Mouse (Mus musculus): ENCODE measurements around the gene Sox2. TPM values are rescaled to one million over a fixed set of nuclear protein-coding genes. Genes with fewer than 3 reads are reported as not detected.

Sox2 gene
- polyA plus RNA-seq, 1 experiment from 2014 or later = not detected

DNA sequence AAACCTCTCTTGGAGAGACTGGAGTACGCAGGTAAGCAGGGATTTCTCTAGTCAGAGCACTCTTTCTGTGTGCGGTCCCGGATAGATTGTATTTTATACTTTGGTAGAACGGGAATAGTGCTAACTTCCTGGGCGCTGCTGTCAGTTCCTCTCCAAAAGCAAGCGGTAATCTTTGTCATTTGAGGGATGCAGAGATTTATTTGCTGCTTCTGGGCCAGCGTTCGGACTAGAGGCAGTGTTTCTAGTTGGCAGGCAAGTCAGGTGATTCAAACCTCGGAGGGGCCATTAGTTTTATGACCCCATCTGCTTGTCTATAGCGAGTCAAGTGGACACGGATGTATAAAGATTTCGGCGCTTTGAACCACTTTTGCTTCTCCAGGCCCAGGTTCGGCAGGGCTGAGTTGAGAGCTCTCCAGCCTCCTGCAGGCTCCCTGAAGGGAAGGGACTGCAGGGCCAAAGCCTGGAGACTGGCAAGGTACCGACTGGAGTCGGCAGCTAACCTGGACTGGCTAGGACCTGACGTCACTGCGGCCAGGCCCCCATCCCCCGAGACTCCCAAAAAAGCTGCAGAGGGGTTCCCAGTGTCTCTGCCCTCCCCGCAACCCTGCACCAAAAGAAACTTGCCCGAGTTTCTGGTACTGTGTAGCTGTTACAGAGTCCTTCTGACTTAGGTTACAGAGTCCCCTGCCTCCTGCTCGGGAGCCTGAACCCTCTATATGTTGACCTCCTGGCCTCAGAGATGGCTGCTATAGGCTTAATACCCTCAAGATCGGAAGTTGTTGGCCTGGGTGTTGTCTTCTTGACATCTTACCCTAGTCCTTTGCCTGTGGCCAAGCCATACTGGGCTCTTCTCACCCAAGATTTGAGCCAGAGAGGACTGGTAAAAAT lies 6.9 kb downstream of the Sox2 start:
- ATAC-seq (ENCODE audit: low read depth) = no peak
- Histone ChIP-seq H3K27ac (ENCODE audit: low read length) (no peak overlapping the region), H3K4me1 (ENCODE audit: control insufficient read depth, low read depth, low read length) (no peaks in the 10 kb centered on the region), H3K4me2 (ENCODE audit: low read depth, low read length) (no peak overlapping the region), H3K4me3 (ENCODE audit: low read depth, low read length) (no peak overlapping the region), H3K9me3 (replicated peaks; ENCODE audit: control insufficient read depth, low read length) (no peaks in the 10 kb centered on the region), H3K27me3 (ENCODE audit: control insufficient read depth, insufficient read depth, low read depth, low read length) (peaks cover 96% of the 10 kb centered on the region), H3K9ac (ENCODE audit: low read depth, low read length) (no peak overlapping the region), H3K36me3 (ENCODE audit: control insufficient read depth, insufficient read depth) (no peaks in the 10 kb centered on the region)
- 5% methylated on average over 23 of the region's 23 CpGs for WGBS (ENCODE audit: insufficient replicate concordance)

DNA sequence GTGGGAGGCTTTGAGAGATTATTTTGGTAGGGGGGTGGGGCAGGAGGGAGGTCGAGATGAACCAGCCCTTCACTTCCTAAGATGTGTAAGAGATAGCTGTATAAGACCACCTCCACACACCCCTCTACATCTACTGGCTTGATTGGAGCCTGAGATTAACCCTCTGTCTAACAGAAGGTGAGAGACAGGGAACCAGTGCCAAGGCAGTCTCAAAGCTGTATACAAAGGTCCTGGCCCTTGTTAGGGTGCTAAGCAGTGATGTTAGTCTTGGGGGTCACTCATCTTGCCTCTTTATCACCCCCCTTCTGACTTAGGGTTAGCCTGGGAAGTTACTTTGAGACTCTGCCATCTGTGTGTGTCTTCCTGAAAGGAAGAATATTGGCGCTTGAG lies 7.5 kb downstream of the Sox2 start:
- H3K9ac ChIP-seq (ENCODE audit: low read depth, low read length) = no peak overlapping the region
- peaks cover 98% of the 10 kb centered on the region for H3K27me3 ChIP-seq (ENCODE audit: control insufficient read depth, insufficient read depth, low read depth, low read length)
- H3K36me3 ChIP-seq (ENCODE audit: control insufficient read depth, insufficient read depth) = no peaks in the 10 kb centered on the region
- H3K27ac ChIP-seq (ENCODE audit: low read length) = no peak overlapping the region
- no peaks in the 10 kb centered on the region for H3K4me1 ChIP-seq (ENCODE audit: control insufficient read depth, low read depth, low read length)
- no peaks in the 10 kb centered on the region for H3K9me3 ChIP-seq (replicated peaks; ENCODE audit: control insufficient read depth, low read length)
- no peak overlapping the region for H3K4me2 ChIP-seq (ENCODE audit: low read depth, low read length)
- WGBS (ENCODE audit: insufficient replicate concordance) = 16% methylated on average over 2 of the region's 2 CpGs
- ATAC-seq (ENCODE audit: low read depth) = no peak
- H3K4me3 ChIP-seq (ENCODE audit: low read depth, low read length) = no peak overlapping the region

DNA sequence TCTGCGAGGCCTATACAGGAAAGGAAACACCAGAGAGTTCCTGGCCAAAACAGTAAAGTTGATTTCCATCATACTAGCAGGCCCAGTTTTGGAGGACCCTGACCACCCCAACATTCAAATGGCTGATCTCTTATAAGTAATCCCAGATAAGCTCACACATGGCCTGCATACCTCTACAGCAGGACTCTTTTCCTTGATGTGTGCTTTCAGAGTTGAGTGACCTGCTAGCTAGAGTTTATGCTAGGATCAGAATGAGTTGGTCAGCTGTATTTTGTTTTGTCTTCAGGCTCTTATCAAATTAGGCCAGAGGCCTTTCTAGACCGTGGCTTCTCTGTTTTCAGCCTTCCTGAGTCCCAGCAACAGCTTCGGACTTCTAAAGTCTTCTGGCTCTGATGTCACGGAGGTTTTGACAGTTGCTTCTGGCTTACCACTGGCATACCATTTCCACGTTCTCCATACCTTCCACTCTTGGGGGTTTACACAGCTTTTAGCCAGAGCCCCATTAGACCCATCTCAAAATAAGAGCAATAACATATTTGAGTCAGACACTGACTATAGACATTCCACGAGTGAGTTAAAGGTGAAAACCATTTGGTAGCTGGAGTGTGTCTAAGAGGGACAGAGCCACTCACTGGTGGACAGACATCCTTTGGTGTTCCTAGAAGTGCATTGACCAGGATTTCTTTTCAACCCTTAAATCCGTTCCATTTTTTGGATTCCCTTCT lies 8.2 kb downstream of the Sox2 start:
- Histone ChIP-seq H3K4me2 (ENCODE audit: low read depth, low read length) (no peak overlapping the region), H3K4me3 (ENCODE audit: low read depth, low read length) (no peak overlapping the region), H3K9ac (ENCODE audit: low read depth, low read length) (no peak overlapping the region), H3K27me3 (ENCODE audit: control insufficient read depth, insufficient read depth, low read depth, low read length) (peaks cover 98% of the 10 kb centered on the region), H3K36me3 (ENCODE audit: control insufficient read depth, insufficient read depth) (no peaks in the 10 kb centered on the region), H3K9me3 (replicated peaks; ENCODE audit: control insufficient read depth, low read length) (no peaks in the 10 kb centered on the region), H3K4me1 (ENCODE audit: control insufficient read depth, low read depth, low read length) (no peaks in the 10 kb centered on the region), H3K27ac (ENCODE audit: low read length) (no peak overlapping the region)
- 32% methylated on average over 7 of the region's 7 CpGs for WGBS (ENCODE audit: insufficient replicate concordance)
- ATAC-seq (ENCODE audit: low read depth) = no peak

DNA sequence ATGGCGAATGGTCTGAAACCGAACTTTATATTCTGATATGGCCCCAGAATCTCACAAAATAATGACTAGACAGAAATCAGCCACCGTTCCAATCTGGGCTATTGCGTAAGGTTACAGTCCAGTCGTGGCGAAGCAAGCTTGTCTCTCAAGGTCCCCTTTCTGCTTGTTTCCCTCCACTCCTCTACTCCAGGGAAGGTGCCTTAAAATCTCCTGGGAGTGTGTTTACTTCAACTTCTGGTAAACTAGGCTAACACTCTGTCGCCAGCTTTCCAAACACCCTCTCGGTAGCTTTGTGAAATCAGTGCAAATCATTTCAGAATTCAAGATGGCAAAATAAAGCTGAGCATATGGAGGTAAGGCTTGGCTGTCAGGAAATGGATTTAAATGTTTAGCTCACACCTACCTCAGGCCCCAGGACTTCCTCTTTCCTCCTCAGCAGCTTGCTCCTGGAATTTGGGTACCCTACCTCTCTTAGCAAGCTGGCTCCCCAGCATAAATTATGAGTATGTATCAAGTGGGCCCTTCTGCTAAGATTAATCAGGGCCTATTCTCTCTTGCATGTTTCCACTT lies 8.8 kb downstream of the Sox2 start:
- Histone ChIP-seq H3K27me3 (ENCODE audit: control insufficient read depth, insufficient read depth, low read depth, low read length) (peaks cover 98% of the 10 kb centered on the region), H3K9me3 (replicated peaks; ENCODE audit: control insufficient read depth, low read length) (no peaks in the 10 kb centered on the region)

DNA sequence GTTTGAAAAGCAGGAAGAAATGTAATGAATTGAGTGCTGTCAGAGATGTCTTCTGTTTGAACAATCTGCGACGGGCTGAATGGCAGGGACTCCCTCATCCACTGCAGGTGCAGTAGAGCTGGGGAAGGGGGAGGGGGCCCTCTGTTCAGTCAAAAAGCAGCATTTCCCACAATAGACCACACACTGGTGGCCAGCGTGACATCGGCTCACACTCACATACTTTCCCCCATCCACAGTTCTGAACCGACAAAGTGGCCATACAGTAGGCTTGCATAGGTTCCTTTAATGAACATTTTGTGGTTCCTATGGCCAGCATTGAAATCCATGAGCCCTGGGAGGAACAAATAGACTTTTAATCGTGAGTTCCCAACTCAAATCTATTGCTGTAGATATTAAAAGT lies 9.7 kb downstream of the Sox2 start:
- H3K36me3 ChIP-seq (ENCODE audit: control insufficient read depth, insufficient read depth) = no peaks in the 10 kb centered on the region
- no peak overlapping the region for H3K4me2 ChIP-seq (ENCODE audit: low read depth, low read length)
- H3K9me3 ChIP-seq (replicated peaks; ENCODE audit: control insufficient read depth, low read length) = no peaks in the 10 kb centered on the region
- WGBS (ENCODE audit: insufficient replicate concordance) = 9% methylated on average over 6 of the region's 6 CpGs
- no peak overlapping the region for H3K4me3 ChIP-seq (ENCODE audit: low read depth, low read length)
- peaks cover 4% of the 10 kb centered on the region for H3K4me1 ChIP-seq (ENCODE audit: control insufficient read depth, low read depth, low read length)
- no peak overlapping the region for H3K9ac ChIP-seq (ENCODE audit: low read depth, low read length)
- H3K27ac ChIP-seq (ENCODE audit: low read length) = no peak overlapping the region
- peaks cover 99% of the 10 kb centered on the region for H3K27me3 ChIP-seq (ENCODE audit: control insufficient read depth, insufficient read depth, low read depth, low read length)
- ATAC-seq (ENCODE audit: low read depth) = no peak

More for the DNA sequence above, 8.8 kb downstream of the Sox2 start:
- H3K9ac ChIP-seq (ENCODE audit: low read depth, low read length) = no peak overlapping the region
- no peaks in the 10 kb centered on the region for H3K36me3 ChIP-seq (ENCODE audit: control insufficient read depth, insufficient read depth)
- no peak for ATAC-seq (ENCODE audit: low read depth)
- H3K4me2 ChIP-seq (ENCODE audit: low read depth, low read length) = no peak overlapping the region
- WGBS (ENCODE audit: insufficient replicate concordance) = 29% methylated on average over 8 of the region's 8 CpGs
- H3K27ac ChIP-seq (ENCODE audit: low read length) = no peak overlapping the region
- H3K4me1 ChIP-seq (ENCODE audit: control insufficient read depth, low read depth, low read length) = peaks cover 4% of the 10 kb centered on the region
- H3K4me3 ChIP-seq (ENCODE audit: low read depth, low read length) = no peak overlapping the region

DNA sequence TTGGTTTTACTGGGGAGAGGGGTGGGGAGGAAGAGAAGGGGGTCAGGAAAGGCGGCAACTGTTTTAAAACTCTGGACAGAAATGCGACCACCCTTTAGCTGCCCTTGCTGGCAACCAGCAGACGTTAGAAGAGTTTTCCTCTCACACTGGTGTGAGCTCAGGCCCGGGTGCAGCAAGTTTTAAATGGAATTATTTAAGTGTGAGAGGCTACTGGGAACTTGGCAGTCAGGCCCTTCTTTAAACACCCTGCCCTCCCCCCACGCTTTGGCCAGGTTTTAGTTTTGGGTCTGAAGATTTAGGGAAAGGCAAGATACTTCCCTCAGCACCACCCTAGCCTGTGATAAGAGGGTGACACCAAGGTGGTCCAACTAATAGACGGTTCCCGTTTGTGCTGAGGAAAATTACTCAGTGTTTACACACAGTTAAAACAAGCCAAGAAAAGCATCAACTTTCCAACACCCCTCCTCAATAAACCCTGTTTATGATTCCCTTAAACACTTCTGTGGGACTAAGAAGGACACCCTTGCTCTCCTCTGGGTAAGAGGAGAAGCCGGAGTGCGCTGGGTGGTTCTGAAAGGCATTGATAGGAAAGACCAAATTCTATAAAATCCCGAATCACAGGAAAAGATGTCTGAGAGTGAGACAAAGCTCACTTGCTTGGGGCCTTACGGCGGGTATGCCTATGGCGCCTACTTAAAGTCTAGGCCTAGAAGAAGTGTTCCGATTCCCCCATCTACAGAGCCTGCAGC lies 10.5 kb downstream of the Sox2 start:
- Histone ChIP-seq H3K27me3 (ENCODE audit: control insufficient read depth, insufficient read depth, low read depth, low read length) (peaks cover 97% of the 10 kb centered on the region), H3K27ac (ENCODE audit: low read length) (no peak overlapping the region), H3K4me3 (ENCODE audit: low read depth, low read length) (no peak overlapping the region), H3K4me2 (ENCODE audit: low read depth, low read length) (no peak overlapping the region), H3K9me3 (replicated peaks; ENCODE audit: control insufficient read depth, low read length) (no peaks in the 10 kb centered on the region), H3K4me1 (ENCODE audit: control insufficient read depth, low read depth, low read length) (peaks cover 4% of the 10 kb centered on the region), H3K36me3 (ENCODE audit: control insufficient read depth, insufficient read depth) (no peaks in the 10 kb centered on the region), H3K9ac (ENCODE audit: low read depth, low read length) (no peak overlapping the region)
- 4% methylated on average over 14 of the region's 14 CpGs for WGBS (ENCODE audit: insufficient replicate concordance)
- ATAC-seq (ENCODE audit: low read depth) = no peak

DNA sequence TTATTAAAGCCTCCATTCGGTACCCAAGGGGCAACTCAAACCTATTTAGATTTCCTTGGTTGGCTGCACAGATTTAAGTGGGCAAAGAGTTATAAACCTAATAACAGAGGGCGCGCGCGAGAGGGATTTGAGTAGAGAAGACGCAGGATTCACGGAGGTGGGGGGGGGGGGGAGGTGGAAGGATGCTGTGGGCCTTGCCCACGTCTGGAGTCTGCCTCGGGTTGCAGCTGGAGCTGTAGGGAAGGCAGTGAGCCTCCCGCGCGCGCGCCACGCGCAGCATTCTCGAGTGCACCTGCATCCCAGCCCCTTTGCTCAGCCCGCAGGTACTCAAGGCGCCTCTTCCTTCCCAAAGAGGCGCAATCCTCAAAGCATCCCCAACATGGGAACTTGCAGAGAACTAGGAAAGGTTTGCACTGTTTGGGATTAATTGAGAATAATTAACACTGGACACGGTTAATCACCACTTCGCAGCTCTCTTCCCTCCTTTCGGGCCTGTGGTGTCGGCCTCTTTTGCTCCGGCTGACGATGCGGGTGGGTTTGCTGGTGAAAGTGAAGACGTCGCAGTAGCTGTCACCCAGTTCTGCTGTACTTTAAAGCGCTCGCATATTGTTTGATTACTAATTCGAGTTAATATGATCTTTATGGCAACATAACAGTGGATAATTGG lies 11.3 kb downstream of the Sox2 start:
- WGBS (ENCODE audit: insufficient replicate concordance) = 1% methylated on average over 32 of the region's 32 CpGs
- Histone ChIP-seq H3K4me3 (ENCODE audit: low read depth, low read length) (no peak overlapping the region), H3K9me3 (replicated peaks; ENCODE audit: control insufficient read depth, low read length) (no peaks in the 10 kb centered on the region), H3K36me3 (ENCODE audit: control insufficient read depth, insufficient read depth) (no peaks in the 10 kb centered on the region), H3K9ac (ENCODE audit: low read depth, low read length) (no peak overlapping the region), H3K4me1 (ENCODE audit: control insufficient read depth, low read depth, low read length) (peaks cover 4% of the 10 kb centered on the region), H3K27ac (ENCODE audit: low read length) (no peak overlapping the region), H3K27me3 (ENCODE audit: control insufficient read depth, insufficient read depth, low read depth, low read length) (peaks cover 97% of the 10 kb centered on the region), H3K4me2 (ENCODE audit: low read depth, low read length) (no peak overlapping the region)
- ATAC-seq (ENCODE audit: low read depth) = no peak

DNA sequence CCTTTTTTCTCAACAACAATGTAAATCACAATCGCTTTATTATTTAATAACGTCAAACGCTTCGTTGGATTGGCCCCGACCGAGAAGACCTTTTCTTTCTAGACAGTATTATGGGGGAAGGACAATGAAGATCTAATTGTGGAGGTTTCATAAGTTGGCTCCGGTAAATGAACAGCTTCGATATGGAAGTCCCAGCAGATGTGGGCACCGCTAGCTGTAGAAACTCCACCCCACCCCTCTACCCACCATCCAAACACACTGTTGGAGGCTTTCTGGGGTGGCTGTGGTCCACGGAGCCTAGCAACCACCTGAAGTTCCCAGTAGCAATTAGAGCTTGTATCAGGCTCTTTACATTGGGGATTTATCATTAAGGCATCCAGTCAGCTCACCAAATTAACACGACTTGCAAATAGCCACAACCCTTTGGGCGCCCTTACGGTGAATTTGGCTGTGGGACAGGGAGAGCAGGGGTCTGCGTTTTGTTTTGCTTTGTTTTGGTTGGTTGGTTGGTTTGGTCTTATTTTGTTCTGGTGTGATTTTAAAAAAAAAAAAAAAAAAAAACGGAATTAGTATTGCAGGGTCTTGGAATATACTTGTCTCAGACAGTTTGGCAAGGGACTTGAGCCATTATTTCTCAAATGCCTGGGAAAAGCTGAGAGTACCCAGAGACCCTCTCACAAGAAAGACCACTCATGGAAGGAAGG lies 12.0 kb downstream of the Sox2 start:
- H3K4me3 ChIP-seq (ENCODE audit: low read depth, low read length) = no peak overlapping the region
- no peak overlapping the region for H3K4me2 ChIP-seq (ENCODE audit: low read depth, low read length)
- no peaks in the 10 kb centered on the region for H3K9me3 ChIP-seq (replicated peaks; ENCODE audit: control insufficient read depth, low read length)
- peaks cover 4% of the 10 kb centered on the region for H3K4me1 ChIP-seq (ENCODE audit: control insufficient read depth, low read depth, low read length)
- no peaks in the 10 kb centered on the region for H3K36me3 ChIP-seq (ENCODE audit: control insufficient read depth, insufficient read depth)
- H3K27me3 ChIP-seq (ENCODE audit: control insufficient read depth, insufficient read depth, low read depth, low read length) = peaks cover 97% of the 10 kb centered on the region
- no peak overlapping the region for H3K27ac ChIP-seq (ENCODE audit: low read length)
- no peak for ATAC-seq (ENCODE audit: low read depth)
- no peak overlapping the region for H3K9ac ChIP-seq (ENCODE audit: low read depth, low read length)
- WGBS (ENCODE audit: insufficient replicate concordance) = 5% methylated on average over 15 of the region's 15 CpGs

Measured in liver, embryonic 16.5 days (tissue).